Mouse (Mus musculus) left cerebral cortex, adult 18-20 months (tissue): ENCODE data around the gene Asna1. TPM values are rescaled to one million over a fixed set of nuclear protein-coding genes. Genes with fewer than 3 reads are reported as not detected.
A peak's percentile ranks its signal among the peaks of the same experiment; 100 is the strongest.

Experiments used
- DNase-seq, 2 experiments: peaks; one replicate each; pipeline ENCODE4 v3.0.0; 2021 to 2022; ENCODE audit warnings: low spot score in 2 of 2, mixed read lengths in 1 of 2
- total RNA-seq, 2 experiments: library from RNA; stranded (reverse); gene quantifications; 2 replicates each; pipeline ENCODE4 v1.2.3; 2021

Gene Asna1
- total RNA-seq, 2 experiments from 2014 or later: 130 to 138 TPM

DNA sequence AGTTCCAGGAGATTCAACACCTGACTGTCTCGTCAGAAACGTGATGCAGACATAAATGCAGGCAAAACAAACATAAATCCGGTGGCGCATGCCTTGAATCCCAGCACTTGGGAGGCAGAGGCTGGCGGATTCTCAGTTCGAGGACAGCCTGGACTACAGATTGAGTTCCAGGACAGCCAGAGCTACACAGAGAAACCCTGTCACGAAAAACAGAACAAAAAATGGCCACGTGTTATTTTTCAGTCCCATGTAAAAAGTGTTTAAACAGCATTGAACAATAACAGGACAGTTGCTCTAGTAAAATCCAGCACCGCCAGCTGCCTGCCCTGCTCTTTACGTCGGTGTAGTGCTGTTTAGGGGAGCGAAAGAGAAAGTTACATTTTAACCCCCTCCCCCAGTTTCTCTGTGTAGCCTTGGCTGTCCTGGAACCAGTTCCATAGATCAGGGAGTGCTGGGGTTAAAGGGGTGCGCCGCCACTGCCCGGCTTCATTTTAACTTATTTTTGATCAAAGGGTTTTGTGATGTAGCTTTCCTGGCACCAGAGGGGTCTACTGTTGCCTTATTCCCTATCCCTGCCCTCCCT is 10.7 kb upstream of the Asna1 start:
- DNase-seq: no peak

- DNase-seq: no peak
Observed at GRCm38 (mm10) chr8:85035165-85035727, 10.2 kb upstream of the Asna1 start.

- peak; percentile 63 for DNase-seq
Observed at GRCm38 (mm10) chr8:85034764-85035163, 9.7 kb upstream of the Asna1 start.

DNA sequence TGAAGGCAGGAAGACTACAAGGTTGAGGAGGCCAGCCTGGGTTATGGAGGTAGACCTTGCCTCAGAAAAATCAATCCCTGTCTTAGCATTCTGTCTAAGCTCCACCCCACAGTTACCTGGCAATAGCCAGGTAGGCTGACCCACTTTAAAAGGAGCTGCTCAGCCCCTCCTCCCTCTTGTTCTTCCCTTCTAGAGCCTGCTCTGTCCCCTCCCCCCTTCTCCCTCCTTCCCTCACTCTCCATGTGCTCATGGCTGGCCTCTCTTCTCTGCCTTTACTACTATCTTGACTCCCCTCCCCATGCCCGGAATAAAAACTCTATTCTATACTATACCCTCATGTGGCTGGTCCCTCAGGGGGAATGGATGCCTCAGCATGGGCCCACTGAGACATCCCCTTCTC is 8.8 kb upstream of the Asna1 start:
- no peak for DNase-seq

DNA sequence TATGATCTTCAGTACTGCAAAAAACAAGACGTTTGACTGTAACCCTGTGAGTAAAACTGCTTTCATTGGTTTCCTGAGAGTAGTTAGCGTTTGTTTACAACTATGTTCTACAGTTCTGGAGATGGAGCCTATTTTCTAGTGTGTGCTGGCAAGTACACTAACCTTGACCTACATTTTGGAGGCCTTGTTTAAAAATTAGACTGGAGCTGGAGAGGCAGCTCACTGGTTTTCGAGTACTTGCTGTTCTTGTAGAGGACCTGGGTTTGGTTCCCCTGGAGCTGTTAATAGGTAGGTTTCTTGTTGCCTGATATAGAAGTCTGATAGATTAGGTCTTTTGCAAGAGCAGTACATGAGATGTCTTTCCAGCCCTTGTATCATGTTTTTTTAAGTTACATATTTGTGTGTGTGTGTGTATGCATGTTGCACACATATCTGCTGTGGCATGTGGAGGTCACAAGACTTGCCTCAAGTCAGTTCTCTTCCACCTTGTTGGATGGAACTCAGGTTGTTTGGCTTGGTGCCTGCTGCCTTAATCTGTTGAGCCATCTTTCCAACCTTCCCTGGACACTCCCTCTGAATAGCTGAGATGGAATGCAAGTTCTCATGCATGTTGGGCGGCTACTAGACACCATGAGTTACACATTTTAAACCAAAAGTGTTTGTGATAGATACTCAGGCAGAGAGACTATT is 7.7 kb upstream of the Asna1 start:
- no peak for DNase-seq

GRCm38 (mm10) chr8:85029271-85029670 is 4.2 kb upstream of the Asna1 start:
- DNase-seq: no peak

- no peak for DNase-seq
Observed at GRCm38 (mm10) chr8:85027922-85028321, 2.8 kb upstream of the Asna1 start.

- DNase-seq: no peak
Observed at GRCm38 (mm10) chr8:85027516-85027855, 2.4 kb upstream of the Asna1 start.

- DNase-seq: peak; percentile 95 to 96
Observed at GRCm38 (mm10) chr8:85026670-85027515, 1.8 kb upstream of the Asna1 start, which contains the start of gene Trir. Trir (plus strand) TSS chr8:85026823.

GRCm38 (mm10) chr8:85023846-85024245 is 1.2 kb downstream of the Asna1 start:
- no peak for DNase-seq

DNA sequence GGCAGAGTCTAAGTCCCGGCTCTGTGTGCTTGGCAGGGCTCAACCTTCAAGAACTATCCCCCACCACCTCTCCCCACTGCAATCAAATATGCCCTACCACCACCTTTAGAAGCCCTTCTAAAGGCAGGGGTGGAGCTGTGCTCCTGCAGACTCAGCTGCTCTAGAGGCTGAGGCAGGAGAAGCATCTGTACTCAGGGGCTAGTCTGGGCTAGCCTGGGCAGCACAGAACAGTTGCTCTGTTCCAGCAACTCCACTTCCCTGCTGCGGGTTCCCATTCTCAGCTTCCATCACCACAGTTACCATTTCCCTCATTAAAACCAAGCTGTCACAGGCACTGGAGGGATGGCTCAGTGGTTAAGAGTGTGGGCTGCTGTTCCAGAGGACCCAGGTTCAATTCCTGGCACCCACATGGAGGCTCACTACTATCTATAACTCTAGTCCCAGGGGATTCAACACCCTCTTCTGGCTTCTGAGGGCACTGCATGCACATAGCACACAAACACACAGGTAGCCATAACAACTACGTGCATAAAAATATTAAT is 3.5 kb downstream of the Asna1 start:
- no peak for DNase-seq

GRCm38 (mm10) chr8:85017209-85017608 is 7.9 kb downstream of the Asna1 start:
- no peak for DNase-seq

- no peak for DNase-seq
Observed at GRCm38 (mm10) chr8:85016724-85017123, 8.4 kb downstream of the Asna1 start.

GRCm38 (mm10) chr8:85014431-85014830 is 10.7 kb downstream of the Asna1 start, which contains the start of gene Best2:
Best2 (minus strand) TSS chr8:85014531.
- DNase-seq: no peak

GRCm38 (mm10) chr8:85013230-85013840 is 11.7 kb downstream of the Asna1 start:
- peak; percentile 80 to 83 for DNase-seq

DNA sequence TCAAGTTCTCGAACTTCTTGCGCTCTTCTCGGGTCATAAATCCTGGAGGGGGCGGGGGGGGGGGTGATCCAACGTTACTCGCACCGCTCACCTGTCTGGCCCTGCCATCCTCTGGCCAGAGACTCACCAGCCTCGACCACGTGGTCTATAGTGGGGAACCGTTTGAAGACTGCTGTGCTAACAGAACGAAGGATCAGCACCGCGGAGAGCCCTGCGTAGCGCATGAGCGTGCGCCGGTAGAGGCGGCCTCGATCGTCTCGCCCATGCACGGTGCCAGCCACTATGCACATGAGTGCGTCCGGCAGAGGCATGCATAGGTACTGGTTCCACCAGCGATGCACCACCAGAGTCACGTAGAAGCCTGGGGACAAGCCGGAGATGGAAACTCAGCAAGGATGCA is 13.8 kb downstream of the Asna1 start:
- DNase-seq: no peak

- DNase-seq: no peak
Observed at GRCm38 (mm10) chr8:85007686-85008085, 17.4 kb downstream of the Asna1 start.

DNA sequence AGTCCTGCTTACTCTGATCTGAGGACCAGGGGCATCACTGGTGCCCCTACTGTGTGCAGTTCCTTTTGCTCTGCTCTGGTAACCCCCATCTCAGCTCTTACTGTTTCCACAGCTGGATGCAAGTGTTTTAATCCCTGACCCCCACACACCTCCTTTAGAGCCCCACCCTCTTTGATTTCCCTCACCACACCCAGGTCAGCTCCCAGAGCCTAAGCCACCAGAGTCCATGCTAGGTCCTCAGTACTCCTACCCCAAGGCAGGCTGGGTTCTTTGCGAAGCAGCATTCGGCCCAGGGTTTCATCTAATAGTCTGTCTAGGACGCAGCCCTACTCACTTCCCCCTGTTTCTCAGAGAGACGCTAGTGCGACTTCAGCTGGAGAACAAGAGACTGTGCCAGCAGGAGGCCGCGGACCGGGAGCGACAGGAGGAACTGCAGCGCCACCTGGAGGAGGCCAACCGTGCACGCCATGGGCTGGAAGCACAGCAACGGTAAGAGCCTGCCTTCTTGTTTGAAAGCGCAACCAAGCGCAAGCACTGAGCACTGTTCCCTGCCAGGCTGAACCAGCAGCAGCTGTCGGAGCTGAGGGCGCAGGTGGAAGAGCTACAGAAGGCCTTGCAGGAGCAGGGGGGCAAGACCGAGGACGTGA is 27.3 kb downstream of the Asna1 start:
- peak; percentile 93 to 98 for DNase-seq

- DNase-seq: no peak
Observed at GRCm38 (mm10) chr8:84996978-84997377, 28.1 kb downstream of the Asna1 start.

- no peak for DNase-seq
Observed at GRCm38 (mm10) chr8:84995680-84996079, 29.4 kb downstream of the Asna1 start.

DNA sequence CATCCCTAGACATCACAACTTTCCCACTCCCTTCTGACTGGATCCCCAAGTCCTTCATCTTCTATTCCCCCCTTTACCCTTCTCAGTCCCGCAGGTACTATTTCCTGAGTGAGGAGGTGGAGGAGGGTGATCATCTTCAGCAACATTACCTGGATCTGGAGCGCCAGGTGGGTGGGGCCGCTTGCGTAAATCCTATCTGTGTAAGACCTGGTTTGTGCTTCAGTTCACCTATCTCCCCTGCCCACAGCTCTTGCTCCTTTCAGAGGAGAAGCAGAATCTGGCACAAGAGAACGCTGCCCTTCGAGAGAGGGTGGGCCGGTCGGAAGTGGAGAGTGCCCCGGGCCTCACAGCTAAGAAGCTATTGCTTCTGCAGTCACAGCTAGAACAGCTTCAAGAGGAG is 30.7 kb downstream of the Asna1 start:
- no peak for DNase-seq
